Mouse (Mus musculus) heart, embryonic 15.5 days (tissue): ENCODE measurements at regions not wholly inside any gene's neighbourhood (a gene's known extent, or its start where the extent isn't known, plus 50 kb on each side); places are given as distances from the start of the nearest gene placed in this dataset.

Experiments used
- ATAC-seq: fragments of 200-750 bp; cut with Nextera tagmentation; replicated peaks from 2 replicates; pipeline ENCODE4 v1.8.0; 2017; ENCODE audit warnings: low read depth, moderate TSS enrichment; ENCODE audit not compliant: insufficient number of reproducible peaks, insufficient read depth, low FRiP score
- H3K27ac ChIP-seq: fragments of 300-500 bp; sonication (generic); 2 replicates; pipeline ENCODE4 v1.5.1; 2015; ENCODE audit warnings: mild to moderate bottlenecking, inconsistent platforms
- H3K27me3 ChIP-seq: fragments of 300-500 bp; sonication (generic); 2 replicates; pipeline ENCODE4 v1.6.1; 2015; ENCODE audit warnings: inconsistent platforms
- H3K36me3 ChIP-seq: fragments of 300-500 bp; sonication (generic); 2 replicates; pipeline ENCODE4 v1.6.1; 2015; ENCODE audit warnings: mild to moderate bottlenecking, inconsistent platforms
- H3K4me1 ChIP-seq: fragments of 300-500 bp; sonication (generic); replicated peaks from 2 replicates; pipeline ENCODE4 v1.6.1; 2015; ENCODE audit warnings: inconsistent platforms
- H3K4me2 ChIP-seq: fragments of 300-500 bp; sonication (generic); 2 replicates; pipeline ENCODE4 v1.6.1; 2015; ENCODE audit warnings: inconsistent platforms, mild to moderate bottlenecking, moderate library complexity
- H3K4me3 ChIP-seq: fragments of 300-500 bp; sonication (generic); 2 replicates; pipeline ENCODE4 v1.5.1; 2015; ENCODE audit warnings: mild to moderate bottlenecking, inconsistent platforms
- H3K9ac ChIP-seq: fragments of 300-500 bp; sonication (generic); 2 replicates; pipeline ENCODE4 v1.6.1; 2015; ENCODE audit warnings: mild to moderate bottlenecking, inconsistent platforms
- H3K9me3 ChIP-seq: fragments of 300-500 bp; sonication (generic); replicated peaks from 2 replicates; pipeline ENCODE4 v1.6.1; 2016; ENCODE audit warnings: inconsistent platforms
- WGBS: fragments of 180-500 bp; shearing (Covaris S2); methylation state at CpG from one replicate; pipeline ENCODE4 v1.1.7; 2015; ENCODE audit warnings: mixed read lengths; 5-methylcytosine and 5-hydroxymethylcytosine counted together

- Histone ChIP-seq H3K4me2 (no peak overlapping the region), H3K36me3 (no peaks in the 10 kb centered on the region), H3K27ac (no peak overlapping the region), H3K4me3 (no peak overlapping the region), H3K27me3 (no peaks in the 10 kb centered on the region), H3K9ac (no peak overlapping the region), H3K9me3 (no peaks in the 10 kb centered on the region), H3K4me1 (peaks cover 11% of the 10 kb centered on the region)
- 73% methylated on average over 2 of the region's 2 CpGs for WGBS
- ATAC-seq: no peak
Observed at GRCm38 (mm10) chr15:59709925-59710324, 306.5 kb downstream of the 4933412E24Rik start.

GRCm38 (mm10) chr15:59708402-59708801 lies 308.0 kb downstream of the 4933412E24Rik start:
- no peak overlapping the region for H3K4me2 ChIP-seq
- H3K4me1 ChIP-seq: no peaks in the 10 kb centered on the region
- no peaks in the 10 kb centered on the region for H3K36me3 ChIP-seq
- no peaks in the 10 kb centered on the region for H3K9me3 ChIP-seq
- H3K27ac ChIP-seq: no peak overlapping the region
- no peak overlapping the region for H3K4me3 ChIP-seq
- no peak for ATAC-seq
- no peak overlapping the region for H3K9ac ChIP-seq
- no peaks in the 10 kb centered on the region for H3K27me3 ChIP-seq

- H3K9ac ChIP-seq: no peak overlapping the region
- no peaks in the 10 kb centered on the region for H3K4me1 ChIP-seq
- H3K4me3 ChIP-seq: no peak overlapping the region
- H3K27me3 ChIP-seq: no peaks in the 10 kb centered on the region
- 72% methylated on average over 8 of the region's 8 CpGs for WGBS
- no peak for ATAC-seq
- no peaks in the 10 kb centered on the region for H3K36me3 ChIP-seq
- no peak overlapping the region for H3K27ac ChIP-seq
- no peak overlapping the region for H3K4me2 ChIP-seq
- H3K9me3 ChIP-seq: no peaks in the 10 kb centered on the region
Observed at GRCm38 (mm10) chr15:59707081-59707480, 309.3 kb downstream of the 4933412E24Rik start.
